Mouse (Mus musculus): Measurements from ENCODE around the gene Cfhr2.

- TF ChIP-seq POLR2A (IDR thresholded peaks at IDR 0.05; ENCODE audit: extremely low read depth, insufficient read depth, low read length) (no peak), CTCF (IDR thresholded peaks at IDR 0.05; ENCODE audit: low read depth, low read length) (no peak)
Observed at GRCm38 (mm10) chr1:139781143-139781542, 77.4 kb downstream of the Cfhr2 start, which contains the start of gene Gm4788.

Data from liver, adult 2 months (tissue).